Mouse (Mus musculus) layer of hippocampus, postnatal 25 days (tissue): ENCODE data around the gene Rere. TPM values are rescaled to one million over a fixed set of nuclear protein-coding genes. Genes with fewer than 3 reads are reported as not detected.
"Not testable (repeated sequence)": the region's sequence is repeated elsewhere in the genome, so short reads cannot be mapped to it uniquely, and the experiment has no call there.

ENCODE experiments used
- DNase-seq, 2 experiments: peaks; one replicate each; pipeline ENCODE4 v3.0.0; 2022; ENCODE audit warnings: mixed read lengths in 2 of 2, low spot score in 1 of 2; ENCODE audit errors: extremely low spot score in 1 of 2
- total RNA-seq, 2 experiments: library from RNA; stranded (reverse); gene quantifications; 2 replicates each; pipeline ENCODE4 v1.2.3; 2021

Gene Rere
- total RNA-seq, 2 experiments from 2014 or later = 106 to 134 TPM

DNA sequence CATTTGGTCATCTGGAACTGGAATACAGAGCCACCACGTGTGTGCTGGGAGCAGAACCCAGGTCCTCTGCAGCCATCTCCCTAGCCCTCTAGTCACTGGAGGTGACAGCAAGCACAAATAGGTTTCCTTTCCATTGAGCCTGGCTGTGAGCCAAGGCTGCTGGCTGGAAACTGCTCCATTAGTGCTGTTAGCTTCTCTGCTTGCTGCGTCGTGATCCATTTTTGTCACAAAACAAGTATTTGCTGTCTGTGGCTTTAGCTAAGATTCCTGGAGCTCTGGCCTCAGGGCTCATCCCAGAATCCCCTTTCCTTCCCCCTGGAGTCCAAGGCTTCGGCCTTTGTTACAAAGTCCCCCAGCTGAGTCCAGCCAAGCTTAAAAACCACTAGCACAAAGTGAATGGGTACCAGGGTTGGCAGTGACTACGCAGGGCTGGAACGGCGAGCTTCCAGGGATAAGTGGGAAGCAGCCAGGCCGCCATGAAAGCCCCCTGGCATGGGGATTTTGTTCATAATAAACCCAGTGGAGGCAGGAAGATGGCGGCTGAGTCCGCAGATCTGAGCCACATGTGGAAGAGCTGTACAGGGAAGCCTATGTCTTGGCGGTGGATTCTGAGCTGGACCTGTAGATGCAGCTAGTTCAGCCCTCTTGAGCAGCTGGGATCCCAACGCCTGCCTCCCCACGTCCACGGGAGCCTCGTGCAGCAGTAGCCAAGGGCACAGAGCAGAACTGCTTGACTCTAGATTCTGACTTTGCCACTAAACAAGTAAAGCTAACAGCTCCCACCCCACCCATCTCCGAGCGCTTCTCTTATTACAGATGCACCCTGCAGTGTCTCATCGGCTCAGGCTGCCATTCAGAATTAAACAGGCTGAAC lies 30.7 kb upstream of the Rere start:
- no peak for DNase-seq

DNA sequence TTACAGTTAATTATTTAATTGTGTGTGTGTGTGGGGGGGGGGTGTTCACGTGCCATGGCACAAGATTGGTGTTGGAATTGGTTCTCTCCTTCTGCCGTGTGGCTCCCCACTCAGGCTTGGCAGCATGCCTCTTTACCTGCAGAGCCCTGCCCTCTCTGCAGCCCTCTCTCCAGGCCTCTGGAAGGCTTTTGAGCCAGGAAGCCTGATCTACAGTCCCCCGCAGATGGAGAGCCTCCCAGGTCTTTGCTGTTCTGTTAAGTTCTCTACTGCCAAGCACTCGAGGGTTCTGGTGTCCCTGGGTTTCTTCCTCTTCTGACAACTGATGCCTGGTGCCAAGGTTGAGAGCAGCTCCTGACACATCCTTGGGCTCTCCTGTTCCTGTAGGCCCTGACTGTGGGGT lies 27.0 kb upstream of the Rere start:
- no peak for DNase-seq

DNA sequence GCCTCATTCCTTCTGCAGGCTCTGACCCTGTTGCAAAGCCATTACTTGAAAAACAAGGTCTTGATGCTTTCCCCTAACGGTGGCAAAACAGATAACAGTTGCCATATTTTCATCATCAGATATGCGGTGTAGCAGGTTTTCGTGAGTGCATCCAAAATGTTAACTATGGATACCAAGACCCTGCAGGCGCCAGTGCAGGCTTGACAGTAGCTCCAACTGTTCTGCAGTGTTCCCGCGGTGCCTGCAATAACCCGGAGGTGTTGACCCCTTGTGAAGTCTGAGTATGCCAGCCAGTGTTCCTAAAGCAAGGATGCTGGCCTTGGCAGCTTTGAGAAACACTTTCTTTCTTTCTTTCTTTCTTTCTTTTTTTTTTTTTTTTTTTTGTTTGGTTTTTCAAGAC lies 26.3 kb upstream of the Rere start:
- no peak for DNase-seq

DNA sequence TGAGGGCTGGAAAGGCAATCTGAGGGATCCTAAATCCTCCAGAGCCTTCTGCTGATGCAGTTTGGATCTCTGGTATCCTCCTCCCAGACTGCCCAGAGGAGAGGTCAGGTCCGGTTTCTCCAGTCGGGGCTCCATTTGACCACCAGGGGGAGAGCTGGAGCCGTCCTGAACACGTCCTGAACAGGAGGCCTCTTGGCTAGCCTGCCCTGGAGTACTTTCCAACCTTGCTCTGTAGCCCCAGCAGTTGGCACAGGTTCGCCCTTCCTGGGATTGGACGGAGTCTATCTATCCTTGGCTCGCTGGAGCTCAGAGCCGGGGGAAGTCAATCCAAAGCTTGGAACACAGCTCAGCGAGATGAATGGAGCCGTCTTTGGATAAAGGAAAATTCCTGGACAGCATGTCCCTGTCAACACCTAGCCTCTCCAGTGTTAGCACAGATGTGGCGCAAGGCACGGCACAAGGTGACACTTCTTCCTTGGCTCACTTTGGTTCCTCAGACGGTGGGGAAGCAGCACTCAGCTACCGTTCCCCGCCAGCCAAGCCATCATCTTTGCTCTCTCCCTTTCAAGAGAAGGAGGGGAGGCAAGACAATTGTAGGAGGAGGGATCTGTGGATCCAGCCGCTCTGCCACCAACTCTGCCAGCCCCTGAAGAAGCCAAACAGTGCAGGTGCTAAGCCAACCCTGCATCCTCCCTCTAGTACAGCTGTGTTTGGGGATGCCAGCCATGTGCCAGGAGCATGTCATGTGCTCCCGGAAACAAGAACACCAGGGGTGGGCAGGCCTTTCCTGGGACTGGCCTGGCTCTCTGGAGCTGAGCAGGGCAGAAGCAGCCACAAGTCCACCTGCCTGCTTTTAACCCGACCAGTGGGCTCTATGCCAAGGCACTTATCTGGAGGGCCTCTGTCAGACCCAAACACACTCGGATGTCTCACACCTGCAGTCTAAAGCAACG lies 23.9 kb upstream of the Rere start:
- DNase-seq = peak; percentile 46 to 82

DNA sequence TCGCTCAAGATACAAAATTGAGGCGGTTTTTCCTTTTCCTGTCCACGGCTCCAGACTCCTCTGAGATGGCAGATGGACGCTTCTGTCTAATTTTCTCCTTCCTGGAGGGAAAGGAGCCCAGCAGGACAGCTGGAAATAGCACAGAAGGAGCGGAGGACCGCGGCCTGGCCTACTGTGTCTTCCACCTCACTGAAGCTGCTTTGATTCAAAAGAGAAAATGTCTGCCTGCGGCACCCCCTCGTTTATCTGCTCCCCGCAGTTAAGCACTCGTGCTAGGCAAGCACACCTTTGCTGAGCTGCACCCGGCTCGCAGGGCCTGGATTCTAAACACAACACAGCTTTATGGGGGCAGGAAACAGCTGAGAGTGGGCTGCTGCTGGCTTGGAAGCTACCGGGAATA lies 23.1 kb upstream of the Rere start:
- no peak for DNase-seq

DNA sequence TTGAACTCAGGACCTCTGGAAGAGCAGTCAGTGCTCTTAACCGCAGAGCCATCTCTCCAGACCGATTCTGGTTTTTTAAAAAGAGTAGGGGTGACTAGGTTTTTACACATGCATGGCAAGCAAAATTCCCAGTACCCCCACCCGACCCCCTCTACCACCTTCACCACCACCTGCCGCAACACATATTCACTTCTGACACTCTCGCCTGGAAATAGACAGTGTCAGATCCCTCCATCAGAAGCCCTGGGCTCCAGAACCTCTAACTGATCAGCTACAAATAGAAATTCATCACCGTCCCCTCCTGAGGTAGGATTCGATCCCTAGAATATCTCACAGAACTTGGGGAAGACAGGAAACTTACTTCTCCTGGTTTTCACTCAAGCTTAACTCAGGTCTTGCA lies 21.9 kb upstream of the Rere start:
- DNase-seq = no peak

DNA sequence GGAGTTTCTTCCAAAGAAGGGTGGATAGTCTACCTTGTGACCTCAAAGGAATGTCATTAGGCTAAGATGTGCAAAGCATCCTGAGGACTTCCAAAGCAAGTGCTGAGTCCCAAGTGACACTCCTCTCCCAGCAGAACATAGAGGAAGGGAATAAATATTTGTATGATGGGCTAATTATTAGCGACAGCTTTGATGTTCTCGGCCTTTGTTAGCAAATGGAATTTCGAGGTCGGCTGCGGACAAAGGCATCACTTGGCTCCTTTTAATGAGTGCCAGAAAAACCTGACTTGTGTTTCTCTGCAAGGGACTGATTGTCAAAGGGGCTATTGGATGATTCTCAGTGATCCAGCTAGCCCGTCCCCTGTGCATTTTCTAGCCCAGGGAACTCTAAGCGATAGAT lies 21.3 kb upstream of the Rere start:
- DNase-seq = no peak

DNA sequence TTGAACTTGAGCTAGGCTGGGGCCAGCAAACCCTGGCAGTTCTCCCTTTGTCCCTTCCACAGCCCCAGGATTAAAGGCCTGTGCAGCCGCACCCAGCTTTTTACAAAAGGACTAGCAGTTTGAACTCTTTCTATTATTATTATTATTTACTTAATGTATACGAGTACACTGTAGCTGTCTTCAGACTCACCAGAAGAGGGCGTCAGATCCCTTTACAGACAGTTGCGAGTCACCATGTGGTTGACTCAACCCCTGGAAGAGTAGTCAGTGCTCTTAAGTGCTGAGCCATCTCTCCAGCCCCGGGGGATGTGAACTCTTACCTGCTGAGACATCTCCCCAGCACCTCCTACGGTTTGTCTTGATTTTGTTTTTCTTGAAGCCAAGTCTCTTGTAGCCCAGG lies 20.7 kb upstream of the Rere start:
- no peak for DNase-seq

DNA sequence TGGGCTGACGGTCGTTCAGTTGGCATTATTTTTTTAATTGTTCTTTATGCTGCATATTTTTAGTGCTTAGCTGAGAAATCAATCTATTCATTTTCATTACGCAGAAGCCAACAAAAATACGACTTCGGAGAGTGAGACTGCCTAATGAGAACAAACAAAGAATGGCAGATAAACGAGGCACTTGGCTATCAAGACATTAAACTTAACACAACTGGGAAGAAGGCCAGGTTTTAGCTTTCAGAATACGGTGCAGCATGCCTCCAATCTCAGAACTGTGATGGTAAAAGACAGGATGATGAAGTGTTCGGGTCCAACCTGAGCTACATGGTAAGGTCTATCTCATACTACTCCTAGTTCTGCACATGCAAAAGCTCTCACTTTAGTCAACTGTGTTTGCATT lies 19.1 kb upstream of the Rere start:
- DNase-seq = no peak

DNA sequence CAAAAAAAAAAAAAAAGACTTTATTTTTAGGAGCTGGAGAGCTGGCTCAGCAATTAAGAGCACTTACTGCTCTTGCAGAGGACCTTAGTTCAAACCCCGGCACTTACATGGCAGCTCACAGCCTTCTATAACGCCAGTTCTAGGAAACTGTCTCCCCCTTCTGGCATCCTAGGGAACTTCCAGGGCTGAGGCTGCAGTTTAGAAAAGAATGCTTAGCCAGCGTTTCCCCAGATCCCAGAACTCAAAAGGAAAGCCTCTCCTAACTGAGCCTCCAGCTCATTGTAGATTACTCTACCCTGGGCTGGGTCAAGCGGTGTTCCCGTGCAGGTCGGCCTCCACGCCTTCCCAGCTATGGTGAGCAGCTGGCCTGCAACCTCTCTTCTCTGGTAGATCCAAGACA lies 16.5 kb upstream of the Rere start:
- DNase-seq = no peak

DNA sequence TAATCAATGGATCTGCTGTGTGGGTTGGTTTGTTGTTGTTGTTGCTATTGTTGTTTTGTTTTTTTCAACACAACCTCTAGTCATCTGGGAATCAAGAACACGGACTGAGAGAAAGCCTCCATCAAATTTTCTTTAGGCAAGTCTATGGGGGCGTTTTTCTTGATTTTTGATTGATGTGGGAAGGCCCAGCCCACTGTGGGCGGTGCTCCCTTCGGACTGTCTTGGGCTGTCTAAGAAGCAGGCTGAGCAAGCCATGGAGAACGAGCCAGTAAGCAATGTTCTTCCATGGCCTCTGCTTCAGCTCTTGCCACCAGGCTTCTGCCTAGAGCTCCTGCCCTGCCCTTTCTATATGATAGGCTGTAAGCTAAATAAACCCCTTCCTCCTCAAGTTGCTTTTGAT lies 16.0 kb upstream of the Rere start:
- no peak for DNase-seq

DNA sequence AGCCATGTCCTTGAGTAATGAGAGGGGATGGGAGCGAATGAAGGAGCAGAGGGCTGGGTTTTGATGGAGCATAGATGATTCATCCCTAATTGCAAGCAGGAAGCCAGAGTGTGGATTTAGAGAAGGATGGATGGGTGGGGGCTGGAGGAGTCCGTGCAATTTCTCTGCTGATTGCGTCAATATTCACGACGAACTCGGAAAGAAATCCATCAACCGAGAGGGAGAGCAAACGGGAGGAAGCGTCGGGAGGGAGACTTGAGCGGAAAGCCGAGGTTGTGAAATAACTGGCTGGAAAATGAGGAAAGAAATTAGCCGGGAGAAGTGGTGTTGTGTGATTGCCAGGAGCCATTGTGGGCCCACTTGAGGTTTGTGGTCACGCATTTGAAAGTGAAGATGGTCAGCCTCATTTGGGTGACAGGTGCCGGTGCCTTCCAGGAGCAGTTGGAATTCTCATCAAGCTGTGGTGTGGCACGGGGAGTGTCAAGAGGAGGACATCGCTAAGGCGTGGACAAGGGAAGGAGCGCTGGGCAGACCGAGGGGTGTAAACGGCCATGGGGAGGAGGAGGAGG lies 14.7 kb upstream of the Rere start:
- no peak for DNase-seq

DNA sequence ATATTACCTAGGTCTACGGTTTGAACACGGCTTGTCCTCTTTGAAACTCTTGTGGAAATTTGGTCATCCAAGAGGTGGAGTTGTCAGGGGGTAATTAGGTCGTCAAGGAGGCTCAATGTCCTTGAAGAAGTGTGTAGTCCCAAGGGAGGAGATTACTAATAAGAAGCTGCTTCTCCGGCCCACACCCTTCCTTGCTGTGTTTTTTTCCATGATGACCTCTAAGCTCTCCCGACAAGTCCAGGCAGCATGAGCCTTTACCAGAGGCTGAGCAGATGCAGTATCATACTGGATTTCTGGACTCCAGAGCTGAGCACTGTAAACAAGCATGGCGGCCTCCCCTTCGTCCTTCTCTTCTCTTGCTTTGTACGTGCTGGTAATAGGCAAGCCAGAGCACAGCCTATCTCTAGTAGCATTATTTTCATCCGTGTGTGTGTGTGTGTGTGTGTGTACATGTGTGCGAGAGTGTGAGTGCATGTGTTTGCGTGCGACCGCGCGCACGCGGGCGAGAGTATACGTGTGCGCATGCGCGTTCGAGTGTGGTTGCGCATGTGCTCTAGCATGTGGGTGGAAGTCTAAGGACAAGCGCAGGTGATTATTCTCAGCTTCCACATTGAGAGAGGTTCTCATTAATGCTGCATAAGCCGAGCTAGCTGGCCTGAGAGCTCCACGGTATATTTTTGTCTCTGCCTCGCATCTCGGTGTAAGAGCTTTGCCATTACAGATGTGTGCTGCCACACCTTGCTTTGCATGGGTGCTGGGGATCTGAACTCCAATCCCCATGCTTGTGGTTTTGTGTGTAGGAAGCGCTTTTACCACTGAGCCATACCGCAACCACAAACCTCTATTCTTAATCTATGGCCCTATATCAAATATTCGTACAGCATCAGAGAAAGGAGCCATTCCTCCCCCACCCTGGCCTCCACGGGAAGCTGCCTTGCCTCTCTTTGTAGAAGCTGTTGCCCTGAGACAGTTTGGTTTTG lies 12.5 kb upstream of the Rere start:
- DNase-seq = no peak

DNA sequence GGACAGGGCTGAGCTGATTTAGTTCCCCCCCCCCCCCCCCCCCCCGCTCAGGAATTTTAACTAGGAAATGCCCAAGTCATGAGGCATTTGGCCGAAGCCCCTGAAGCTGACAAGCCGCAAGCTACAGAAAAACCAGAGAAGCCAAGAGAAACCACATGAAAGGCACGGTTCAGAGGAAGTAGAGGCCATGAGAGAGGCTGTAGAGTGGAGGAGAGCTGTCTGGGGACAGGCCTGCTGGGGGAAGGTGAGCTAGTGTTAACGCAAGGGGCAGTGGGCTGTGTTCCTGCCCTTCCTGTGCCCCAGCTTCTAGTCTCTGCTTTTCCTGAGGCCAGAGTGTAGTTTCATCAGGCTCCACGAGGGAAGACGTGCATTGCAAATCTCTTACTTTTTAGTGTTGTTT lies 11.8 kb upstream of the Rere start:
- DNase-seq = no peak

DNA sequence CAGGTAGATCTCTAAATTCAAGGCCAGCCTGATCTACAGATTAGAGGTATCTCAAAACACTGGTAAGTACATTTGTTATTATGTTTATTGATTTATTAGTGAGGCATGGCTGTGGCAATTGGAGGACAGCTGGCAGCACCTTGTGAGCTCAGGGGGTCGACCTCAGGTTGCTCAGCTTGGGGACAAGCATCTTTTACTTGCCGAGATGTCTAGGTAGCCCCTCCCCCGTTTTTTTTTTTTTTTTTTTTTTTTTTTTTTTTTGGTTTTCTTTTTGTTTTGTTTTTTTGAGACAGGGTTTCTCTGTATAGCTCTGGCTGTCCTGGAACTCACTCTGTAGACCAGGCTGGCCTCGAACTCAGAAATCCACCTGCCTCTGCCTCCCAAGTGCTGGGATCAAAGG lies 10.7 kb upstream of the Rere start:
- not testable (repeated sequence) for DNase-seq

DNA sequence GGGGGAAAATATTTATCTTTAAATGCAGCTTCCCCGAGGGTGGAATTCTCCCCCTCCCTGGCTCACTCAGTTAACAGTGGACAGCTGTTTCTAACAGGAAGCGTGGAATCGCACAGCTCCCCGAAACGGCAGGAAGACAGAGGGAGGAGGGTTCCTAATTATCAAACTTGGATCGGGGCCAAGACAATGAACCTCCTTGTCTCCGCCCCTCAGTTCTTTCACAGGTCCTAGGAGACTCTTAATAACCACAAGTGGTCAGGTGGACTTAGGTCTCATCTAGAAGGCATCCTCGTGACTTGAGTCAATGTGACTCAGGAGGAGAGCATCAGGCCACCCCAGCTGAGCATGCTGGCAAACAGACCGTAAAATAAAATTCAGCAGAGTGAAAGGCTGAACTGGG lies 8.7 kb upstream of the Rere start:
- DNase-seq = peak in 1 of 2 experiments; percentile 40

DNA sequence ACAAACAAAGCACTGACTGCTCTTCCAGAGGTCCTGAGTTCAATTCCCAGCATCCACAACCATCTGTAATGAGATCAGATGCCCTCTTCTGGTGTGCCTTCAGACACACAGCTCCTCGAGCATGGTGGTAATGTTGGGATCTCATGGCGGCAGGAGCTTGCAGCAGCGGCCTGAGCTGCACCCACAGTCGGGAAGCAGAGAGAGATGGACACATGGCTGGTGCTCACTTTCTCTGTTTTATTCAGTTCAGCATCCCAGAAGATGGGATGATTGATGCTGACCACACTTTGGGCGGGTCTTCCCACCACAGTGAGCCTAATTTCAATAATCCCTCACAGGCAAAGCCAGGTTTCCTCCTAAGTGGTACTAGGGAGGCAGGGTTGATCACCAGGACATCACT lies 5.9 kb upstream of the Rere start:
- DNase-seq = no peak

DNA sequence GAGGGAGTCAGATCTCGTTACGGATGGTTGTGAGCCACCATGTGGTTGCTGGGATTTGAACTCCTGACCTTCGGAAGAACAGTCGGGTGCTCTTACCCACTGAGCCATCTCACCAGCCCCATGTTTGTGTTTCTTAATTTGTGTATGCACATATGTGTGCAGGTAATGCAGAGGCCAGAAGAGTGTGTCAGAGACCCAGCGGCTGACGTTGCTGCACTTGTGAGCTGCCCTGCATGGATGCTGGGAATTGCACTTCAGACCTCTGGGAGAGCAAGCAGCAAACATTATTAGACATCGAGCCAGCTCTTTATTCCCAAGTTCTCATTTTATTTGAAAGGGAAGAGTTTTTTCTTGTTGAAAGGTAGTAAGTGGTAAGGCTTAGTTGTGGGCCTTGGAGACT lies 2.1 kb upstream of the Rere start:
- DNase-seq = not testable (repeated sequence)

DNA sequence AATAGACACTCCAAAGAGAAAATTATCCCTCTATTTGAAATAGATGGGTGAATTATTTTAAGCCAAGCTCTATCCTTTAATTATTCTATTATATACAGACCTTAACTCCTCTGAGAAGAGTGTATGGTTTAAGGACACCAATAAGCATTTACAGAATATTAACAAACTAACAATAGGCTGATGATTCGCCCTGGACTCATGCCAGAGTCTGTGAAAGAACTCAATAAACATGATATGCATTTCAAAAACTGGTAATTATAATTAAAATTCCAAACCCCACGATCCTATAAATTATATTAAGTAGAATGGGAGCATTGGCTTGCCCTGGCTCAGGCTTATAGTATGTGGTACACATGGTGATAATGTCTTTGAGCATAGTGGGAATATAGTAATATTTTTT lies 1.4 kb upstream of the Rere start:
- no peak for DNase-seq

DNA sequence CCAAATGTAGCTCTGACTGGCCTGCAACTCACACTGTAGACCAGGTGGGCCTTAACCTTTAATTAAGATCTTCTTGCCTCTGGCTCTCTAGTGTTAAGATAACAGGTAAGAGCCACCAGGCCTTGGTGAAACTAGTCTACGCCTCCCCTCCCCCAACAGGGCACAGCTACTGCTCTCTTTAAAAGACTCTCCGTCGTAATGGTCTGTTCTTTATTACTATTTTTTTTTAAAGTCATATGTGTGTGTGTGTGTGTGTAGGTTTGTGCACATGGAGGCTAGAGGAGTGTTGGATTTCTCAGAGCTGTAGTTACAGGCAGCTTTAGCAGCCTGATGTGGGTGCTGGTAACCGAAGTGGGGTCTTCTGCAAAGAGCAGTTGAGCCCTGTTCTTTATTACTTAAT lies 987 bp upstream of the Rere start:
- no peak for DNase-seq
